Mouse (Mus musculus) brain, adult 2 months (tissue): ENCODE measurements at regions not wholly inside any gene's neighbourhood (a gene's known extent, or its start where the extent isn't known, plus 50 kb on each side); places are given as distances from the start of the nearest gene placed in this dataset.

Experiments used
- DNase-seq: peaks from one replicate; pipeline ENCODE4 v3.0.0; 2011; ENCODE audit warnings: low read depth, low spot score

DNA sequence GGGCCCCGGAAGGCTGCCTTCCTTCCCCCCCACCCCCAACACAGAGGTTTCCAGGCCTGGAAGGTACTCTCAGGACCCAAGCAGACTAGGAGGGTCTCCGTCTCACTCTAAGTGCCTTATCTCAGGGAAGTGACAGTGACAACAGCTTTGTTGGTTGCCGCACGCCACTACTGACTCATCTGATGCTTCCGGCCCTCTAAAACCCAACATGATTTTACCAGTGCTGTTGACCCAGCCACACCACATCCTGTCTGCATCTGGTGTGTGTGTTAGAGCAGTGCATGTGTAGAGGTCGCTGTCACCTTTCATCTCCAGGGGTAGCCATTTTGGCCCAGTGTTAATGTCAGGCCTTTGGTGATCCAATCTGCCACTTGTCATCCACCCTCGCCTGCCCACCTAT is 206.5 kb downstream of the Rplp1 start:
- DNase-seq, result no peak

GRCm38 (mm10) chr9:61707296-61707695 is 207.0 kb downstream of the Rplp1 start:
- no peak for DNase-seq

- no peak for DNase-seq
These were observed 208.0 kb downstream of the Rplp1 start for GRCm38 (mm10) chr9:61706263-61706755.

GRCm38 (mm10) chr9:61705586-61706233 is 208.6 kb downstream of the Rplp1 start:
- peak; percentile 80 for DNase-seq

DNA sequence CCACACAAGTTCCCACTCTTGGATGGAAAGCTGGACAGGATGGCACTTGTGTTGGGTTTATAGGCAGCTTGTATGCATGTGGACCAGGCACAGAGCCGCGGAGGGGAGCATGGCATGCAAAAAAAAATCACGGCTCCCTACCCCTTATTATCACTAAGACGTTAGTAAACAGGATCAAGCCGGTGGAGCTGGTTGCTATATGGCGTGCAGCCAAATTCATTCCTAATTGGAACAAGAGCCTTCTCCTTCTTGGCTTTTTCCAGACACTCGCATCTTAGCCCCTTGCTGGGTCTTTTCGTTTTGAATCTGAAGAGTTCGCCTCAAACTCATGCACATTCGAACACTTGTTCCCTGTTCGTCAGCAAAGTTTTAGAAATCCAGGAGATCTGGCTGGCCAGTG is 211.0 kb downstream of the Rplp1 start:
- peak; percentile 16 for DNase-seq

DNA sequence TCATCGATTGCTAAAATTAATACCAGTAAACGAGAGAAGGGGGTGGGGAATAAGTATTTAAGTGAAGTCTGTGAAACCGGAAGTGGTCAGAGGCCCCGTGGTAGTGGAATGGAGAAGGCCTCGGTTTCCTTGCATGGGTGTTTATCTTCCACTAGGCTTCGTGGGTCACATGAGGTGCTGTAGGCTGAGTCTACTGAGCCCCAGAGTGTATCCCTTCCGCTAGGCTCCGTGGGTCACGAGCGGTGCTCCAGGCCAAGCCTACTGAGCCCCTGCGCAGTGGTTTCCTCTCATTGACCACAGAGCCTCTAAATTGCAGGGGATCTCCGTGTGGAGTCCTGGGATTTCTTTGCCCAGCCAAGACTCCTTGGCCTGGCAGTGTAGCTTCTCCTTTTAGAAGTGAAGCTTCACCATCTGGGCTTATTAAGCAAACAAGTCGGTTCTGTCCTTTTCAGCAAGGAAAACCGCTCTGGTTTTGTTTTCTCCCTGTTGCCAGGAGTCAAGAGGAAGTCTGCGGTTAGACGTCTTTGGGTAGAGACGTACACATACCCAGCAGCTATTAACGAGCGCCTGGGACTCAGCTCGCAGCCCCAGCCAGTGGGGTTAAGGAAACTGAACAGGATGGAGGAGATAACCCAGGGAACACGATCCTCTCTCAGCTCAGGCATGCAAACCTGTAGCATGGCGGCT is 211.9 kb downstream of the Rplp1 start:
- DNase-seq, result peak; percentile 30

DNA sequence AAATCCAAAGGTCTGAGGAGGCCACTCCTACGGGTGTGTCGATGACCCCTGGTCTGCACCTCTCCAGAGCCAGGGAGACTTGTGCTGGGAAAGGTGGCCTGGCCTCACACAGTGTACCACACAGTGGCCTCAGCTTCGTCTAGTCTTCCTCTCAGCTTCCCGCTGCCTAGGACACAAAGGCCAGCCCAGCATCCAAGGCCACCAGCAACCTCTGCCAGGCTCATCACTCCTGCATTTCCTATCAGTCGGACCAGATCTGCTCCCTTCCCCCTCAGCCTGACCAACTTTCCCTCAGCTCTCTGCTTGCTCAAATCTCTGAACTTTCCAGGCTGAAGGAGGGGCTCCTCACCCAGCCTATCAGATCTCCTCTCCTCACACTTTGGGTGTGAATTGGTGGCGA is 213.8 kb downstream of the Rplp1 start:
- no peak for DNase-seq

GRCm38 (mm10) chr9:61699618-61700017 is 214.7 kb downstream of the Rplp1 start:
- no peak for DNase-seq

GRCm38 (mm10) chr9:61697959-61698358 is 216.4 kb downstream of the Rplp1 start:
- peak; percentile 83 for DNase-seq

GRCm38 (mm10) chr9:61696831-61697230 is 217.5 kb downstream of the Rplp1 start:
- DNase-seq, result no peak

DNA sequence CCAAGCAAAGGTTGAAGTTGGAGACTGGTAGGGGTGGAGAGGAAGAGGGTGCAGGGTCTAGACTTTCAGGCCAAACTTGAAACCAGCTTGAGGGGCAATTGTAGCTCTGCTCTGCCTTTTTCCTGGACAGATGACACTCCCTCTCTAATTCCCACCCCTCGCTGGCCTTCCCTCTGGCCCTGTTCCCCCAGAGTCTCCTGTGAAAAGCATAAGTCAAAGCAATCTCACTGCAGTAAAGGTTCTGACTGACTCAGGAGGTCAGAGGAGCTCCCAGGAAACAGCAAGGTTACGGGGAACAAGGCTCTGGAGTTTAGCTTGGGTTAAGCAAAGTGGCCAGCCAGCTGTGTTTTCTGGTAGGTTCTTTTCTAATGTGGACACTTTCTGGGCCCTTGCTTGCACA is 218.5 kb downstream of the Rplp1 start:
- DNase-seq, result no peak

- peak; percentile 35 for DNase-seq
These were observed 219.0 kb downstream of the Rplp1 start for GRCm38 (mm10) chr9:61695381-61695791.

DNA sequence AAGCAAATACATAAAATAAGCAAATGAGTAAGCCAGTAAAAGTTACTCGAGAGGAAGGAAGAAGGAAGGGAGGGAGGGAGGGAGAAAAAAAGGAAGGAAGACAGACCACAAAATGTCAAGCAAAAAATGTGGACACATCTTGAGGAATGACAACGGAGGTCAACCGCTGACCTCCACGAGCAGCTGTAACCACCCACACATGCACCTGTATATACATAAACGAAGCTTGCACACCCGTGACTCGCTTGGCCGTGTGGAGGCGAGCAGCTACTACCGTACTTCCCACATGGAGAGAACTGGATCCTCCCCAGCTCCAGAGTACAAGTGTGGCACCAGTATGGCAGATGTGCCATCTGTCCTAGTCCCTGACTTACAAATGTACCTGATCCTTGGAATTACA is 220.1 kb downstream of the Rplp1 start:
- DNase-seq, result peak; percentile 22

DNA sequence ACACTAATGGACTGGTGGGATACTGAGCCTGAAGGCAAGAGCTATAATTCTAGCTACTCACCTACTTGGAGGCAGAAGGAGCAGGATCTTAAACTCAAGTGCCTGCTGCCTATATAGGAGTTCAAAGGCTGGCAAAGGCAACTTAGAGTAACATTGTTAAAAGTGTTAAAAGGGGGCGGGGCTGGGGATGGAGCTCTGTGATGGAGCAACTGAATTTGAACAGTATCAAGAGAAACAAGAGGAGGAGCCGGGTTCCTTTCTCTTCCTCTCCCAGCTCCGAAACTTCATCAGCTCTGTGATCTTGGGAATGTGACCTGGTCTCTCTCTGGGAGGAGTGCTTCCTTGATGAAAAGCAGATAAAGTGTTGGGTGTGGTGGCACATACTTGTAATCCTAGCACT is 223.6 kb downstream of the Rplp1 start:
- DNase-seq, result no peak

DNA sequence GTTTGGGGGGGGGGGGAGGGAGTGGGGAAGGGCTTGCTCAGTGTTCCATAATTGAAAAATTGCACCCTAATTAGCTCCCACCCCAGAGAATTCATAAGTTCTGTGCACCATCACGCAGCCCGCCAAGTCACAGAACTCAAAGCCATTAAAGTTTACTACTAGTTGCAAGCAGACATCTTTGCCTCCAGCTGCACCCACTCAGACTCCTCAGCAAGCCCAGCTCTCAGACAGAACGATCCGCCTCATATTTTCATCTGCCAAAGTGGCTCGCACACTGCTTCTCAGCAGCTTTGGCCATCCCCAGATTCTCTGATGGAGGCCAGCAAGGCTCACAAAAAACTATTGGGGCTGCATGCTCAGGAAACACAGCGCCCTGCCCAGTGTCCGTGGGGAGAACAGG is 224.4 kb downstream of the Rplp1 start:
- DNase-seq, result peak; percentile 41

GRCm38 (mm10) chr9:61689516-61689915 is 224.8 kb downstream of the Rplp1 start:
- DNase-seq, result no peak

DNA sequence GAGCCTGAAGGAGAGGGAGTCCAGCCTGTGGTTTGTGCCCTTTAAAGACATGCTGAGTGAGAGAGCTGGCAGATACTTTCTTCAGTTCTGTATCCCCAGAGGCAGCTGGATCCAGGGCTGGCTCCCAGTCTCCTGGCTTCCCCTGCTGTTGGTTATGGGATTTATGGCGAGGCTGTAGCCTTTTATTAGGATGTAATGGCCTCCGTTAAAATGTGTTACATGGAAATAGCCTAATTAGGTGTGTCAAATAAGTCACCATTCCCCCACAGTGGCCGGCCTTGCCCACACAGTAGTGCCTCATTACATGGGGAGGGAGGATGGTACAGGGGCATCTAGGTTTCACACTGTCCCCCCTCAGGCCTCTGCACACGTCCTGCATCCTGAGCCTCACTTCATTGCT is 230.8 kb downstream of the Rplp1 start:
- no peak for DNase-seq

DNA sequence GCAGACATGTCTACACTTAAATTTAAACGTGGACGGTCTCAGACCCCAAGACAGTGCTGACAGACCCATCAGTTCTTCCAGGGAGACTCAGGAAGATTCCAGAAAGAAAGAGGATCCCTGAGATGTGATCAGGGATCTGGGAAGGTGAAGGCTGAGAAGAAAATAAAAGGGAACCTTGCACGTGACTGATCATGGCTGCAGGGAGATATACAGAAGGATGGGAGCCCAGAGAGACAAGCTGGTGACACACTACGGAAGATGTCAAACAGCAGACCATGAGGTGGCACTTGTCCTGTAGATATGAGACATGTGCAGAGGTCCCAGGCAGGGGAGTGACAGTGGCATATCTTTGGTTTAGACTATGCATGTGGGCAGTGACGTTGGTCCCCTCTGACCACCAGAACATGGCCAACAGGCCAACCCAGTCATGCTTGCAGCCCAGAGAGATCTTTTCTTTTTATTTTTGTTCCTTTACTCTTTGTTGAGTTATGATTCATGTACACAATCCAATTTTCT is 231.5 kb downstream of the Rplp1 start:
- no peak for DNase-seq

DNA sequence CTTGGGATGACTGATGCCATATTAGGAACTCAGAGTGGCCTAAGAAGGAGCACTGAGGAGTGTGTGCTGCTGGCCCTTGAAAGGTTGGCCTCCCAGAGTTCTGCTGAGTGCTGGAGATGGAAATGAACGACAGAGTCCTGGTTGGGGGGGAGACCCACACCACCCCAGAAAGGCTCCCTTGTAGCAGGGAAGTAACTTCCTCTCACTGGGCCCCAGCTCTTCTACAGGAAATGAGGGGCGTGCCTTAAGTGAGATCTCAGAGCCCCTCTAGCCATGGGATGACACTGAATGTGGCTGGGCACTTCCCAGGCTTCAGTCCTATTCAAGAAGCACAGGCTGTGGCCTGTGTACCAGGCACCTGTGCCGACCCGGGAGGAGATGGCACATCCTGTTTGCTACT is 232.0 kb downstream of the Rplp1 start:
- no peak for DNase-seq

GRCm38 (mm10) chr9:61681406-61681805 is 232.9 kb downstream of the Rplp1 start:
- no peak for DNase-seq

DNA sequence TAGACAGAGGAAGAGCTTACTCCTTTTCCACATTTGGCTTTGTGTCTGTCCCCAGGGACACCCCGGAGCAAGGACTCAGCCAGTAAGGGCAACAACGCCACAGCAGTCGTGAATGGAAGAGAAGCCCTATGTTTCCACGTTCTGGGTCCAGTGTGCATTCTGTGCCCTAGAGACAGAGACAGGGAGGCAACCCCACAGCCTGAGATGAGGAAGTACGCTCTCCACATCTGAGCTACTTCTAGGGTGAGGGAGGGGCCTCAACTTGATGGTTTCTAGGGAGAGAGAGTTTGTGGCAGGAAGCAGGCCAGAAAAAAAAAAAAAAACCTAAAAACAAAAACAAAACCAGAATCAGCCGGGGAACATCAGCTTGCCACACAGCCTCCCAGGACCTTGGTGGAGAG is 233.4 kb downstream of the Rplp1 start:
- DNase-seq, result no peak

DNA sequence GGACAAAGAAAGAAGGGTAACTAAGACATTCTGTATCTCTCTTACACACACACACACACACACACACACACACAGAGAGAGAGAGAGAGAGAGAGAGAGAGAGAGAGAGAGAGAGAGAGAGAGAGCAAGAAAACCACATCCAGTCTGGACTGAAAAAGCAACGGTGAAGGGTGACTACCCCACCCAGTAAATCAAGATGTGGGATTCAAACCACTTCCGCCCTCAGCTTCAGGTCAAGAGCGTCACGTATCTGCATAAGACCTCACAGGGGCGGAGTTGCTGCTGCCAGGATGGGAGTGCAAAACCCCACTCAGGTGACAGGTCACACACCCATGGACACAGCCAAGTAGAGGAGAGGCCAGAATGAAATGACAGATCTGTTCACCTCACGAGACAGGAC is 234.7 kb downstream of the Rplp1 start:
- no peak for DNase-seq

- DNase-seq, result no peak
These were observed 236.7 kb downstream of the Rplp1 start for GRCm38 (mm10) chr9:61677603-61678002.
